In genomic region chr13:51792135-51792573, GRCm38 (mm10) we compare ENCODE assay signal across 7 mouse cellular contexts. TPM values are rescaled to one million over a fixed set of nuclear protein-coding genes. Genes with fewer than 3 reads are reported as not detected.
A peak's percentile ranks its signal among the peaks of the same experiment; 100 is the strongest.
DNase-seq lines count a peak whose midpoint lies in the region; ATAC-seq and TF ChIP-seq lines count a peak whose summit lies in the region.

No protein-coding gene starts in this region.

- intact Hi-C loops in gastrocnemius, postnatal 14 days (cut with DNase I; ENCODE audit: low total_unique reads) = no loop called here

- H3K9me3 ChIP-seq in limb, embryonic 12.5 days = no peaks in the 10 kb centered on the region
- no peaks in the 10 kb centered on the region for H3K9me3 ChIP-seq in neural tube, embryonic 13.5 days

- H3K4me1 ChIP-seq in lung, adult 2 months (ENCODE audit: control insufficient read depth, insufficient read depth, low read length) = no peaks in the 10 kb centered on the region
- peaks cover 15% of the 10 kb centered on the region for H3K4me1 ChIP-seq in limb, embryonic 12.5 days (replicated peaks)
- H3K4me1 ChIP-seq in neural tube, embryonic 13.5 days (replicated peaks) = peaks cover 31% of the 10 kb centered on the region

- H3K9ac ChIP-seq in limb, embryonic 12.5 days (replicated peaks) = peak overlapping the region; percentile 73; the same call in 1 of the 2 replicates
- H3K9ac ChIP-seq in neural tube, embryonic 13.5 days = peak overlapping the region; percentile 76

- no peak overlapping the region for H3K27ac ChIP-seq in limb, embryonic 12.5 days
- no peak overlapping the region for H3K27ac ChIP-seq in neural tube, embryonic 13.5 days (replicated peaks)

- H3K4me3 ChIP-seq in lung, adult 2 months (replicated peaks; ENCODE audit: extremely low read depth, low read depth, low read length) = peak overlapping the region; percentile 5
- H3K4me3 ChIP-seq in limb, embryonic 12.5 days (replicated peaks) = peak overlapping the region; percentile 84
- H3K4me3 ChIP-seq in neural tube, embryonic 13.5 days = peak overlapping the region; percentile 86

- no peak for TF ChIP-seq POLR2A in lung, adult 2 months (IDR thresholded peaks at IDR 0.05; ENCODE audit: borderline replicate concordance, extremely low read depth, low read depth, low read length)

- WGBS in lung, adult 2 months = 44% methylated on average over 11 of the region's 11 CpGs
- WGBS in limb, embryonic 12.5 days = 39% methylated on average over 11 of the region's 11 CpGs
- WGBS in neural tube, embryonic 13.5 days = 30% methylated on average over 11 of the region's 11 CpGs

- DNase-seq in lung, adult 2 months = peak; percentile 18
- DNase-seq in lung, adult 18-20 months = no peak
- peak; percentile 47 to 58 for DNase-seq in cerebellum, postnatal 10 days
- peak; percentile 43 for DNase-seq in gastrocnemius, postnatal 14 days
- no peak for DNase-seq in ovary, postnatal 36 days (ENCODE audit: low spot score)

- no peak for TF ChIP-seq CTCF in lung, adult 2 months (IDR thresholded peaks at IDR 0.05; ENCODE audit: insufficient read depth, low read length)

- no peaks in the 10 kb centered on the region for H3K36me3 ChIP-seq in limb, embryonic 12.5 days
- no peaks in the 10 kb centered on the region for H3K36me3 ChIP-seq in neural tube, embryonic 13.5 days

- peak overlapping the region; percentile 97 for H3K4me2 ChIP-seq in limb, embryonic 12.5 days
- H3K4me2 ChIP-seq in neural tube, embryonic 13.5 days = peak overlapping the region; percentile 82

- ATAC-seq in limb, embryonic 12.5 days (ENCODE audit: insufficient number of reproducible peaks, insufficient read depth, low FRiP score, low TSS enrichment, low read depth) = no peak
- peak; percentile 17; the same call in 1 of the 2 replicates for ATAC-seq in neural tube, embryonic 13.5 days (ENCODE audit: low read depth)

- H3K27me3 ChIP-seq in limb, embryonic 12.5 days = peaks cover 27% of the 10 kb centered on the region
- H3K27me3 ChIP-seq in neural tube, embryonic 13.5 days = peaks cover 16% of the 10 kb centered on the region

RNA-seq across cellular contexts. Expression of gene Sema4d, which starts 1.4 kb away (rescaled TPM):
- 15.0 and 23.3 TPM in 2 replicates for polyA plus RNA-seq in lung, adult 2 months (2012; rRNA removed)
- total RNA-seq in gastrocnemius, postnatal 14 days (2021) = 100 to 1,000 TPM; 126 to 130 TPM
- polyA plus RNA-seq in limb, embryonic 12.5 days (2016; fragmentation: Nextera tagmentation; extraction: Ambion mirVana) = 5.4 and 5.8 TPM in 2 replicates
- polyA plus RNA-seq in neural tube, embryonic 13.5 days (2015; fragmentation: Nextera tagmentation; extraction: Ambion mirVana) = 14.3 TPM in 2 replicates

RNA-seq across cellular contexts. Expression of gene Gadd45g, which starts 54.3 kb away (rescaled TPM):
- 43.5 and 60.1 TPM in 2 replicates for polyA plus RNA-seq in lung, adult 2 months (2012; rRNA removed)
- 10 to 100 TPM; 10.1 to 33.9 TPM for total RNA-seq in gastrocnemius, postnatal 14 days (2021)
- 35.6 and 36.2 TPM in 2 replicates for polyA plus RNA-seq in limb, embryonic 12.5 days (2016; fragmentation: Nextera tagmentation; extraction: Ambion mirVana)
- polyA plus RNA-seq in neural tube, embryonic 13.5 days (2015; fragmentation: Nextera tagmentation; extraction: Ambion mirVana) = 96.7 and 118 TPM in 2 replicates

Comparison
In these comparisons a context has a peak if more than half of its experiments do, and no peak if none do; other contexts are left out.
1. DNase-seq: peak in lung, adult 2 months (single experiment), cerebellum, postnatal 10 days (2 of 2) and gastrocnemius, postnatal 14 days (single experiment); none in lung, adult 18-20 months (0 of 2) and ovary, postnatal 36 days (single experiment).
2. H3K4me3 ChIP-seq: peak in every context shown above with its lines; median percentile 86 in neural tube, embryonic 13.5 days; 84 in limb, embryonic 12.5 days; 5 in lung, adult 2 months.